In genomic region chr11:5059704-5060156, GRCm38 (mm10) we compare ENCODE assay signal across 10 mouse cellular contexts. TPM values are rescaled to one million over a fixed set of nuclear protein-coding genes. Genes with fewer than 3 reads are reported as not detected.
DNase-seq lines count a peak whose midpoint lies in the region; ATAC-seq and TF ChIP-seq lines count a peak whose summit lies in the region.
"Had no signal": no experiment of that assay in that cellular context is flagged by ENCODE, and none has a peak within 500 bp of the region (broad histone marks: within the 10 kb centered on the region; RNA-seq: fewer than 3 reads in every experiment).

No protein-coding gene starts in this region.

- peaks cover 4% of the 10 kb centered on the region; the same call in 1 of the 2 replicates for H3K36me3 ChIP-seq in intestine, postnatal 0 days (ENCODE audit: control insufficient read depth, insufficient read depth)
- no peaks in the 10 kb centered on the region for H3K36me3 ChIP-seq in intestine, embryonic 16.5 days (ENCODE audit: control insufficient read depth, insufficient read depth, low read length)
- H3K36me3 ChIP-seq in E14TG2a.4 (ENCODE audit: insufficient read depth, low read length), result peaks cover 27% of the 10 kb centered on the region
- 0 out of 2 replicates have a peak, but pooled peaks cover 8% of the 10 kb centered on the region for H3K36me3 ChIP-seq in heart, embryonic 12.5 days
- peaks cover 21% of the 10 kb centered on the region for H3K36me3 ChIP-seq in limb, embryonic 14.5 days (ENCODE audit: control insufficient read depth, insufficient read depth, low read length)
- H3K36me3 ChIP-seq: midbrain, embryonic 12.5 days had no signal

- 34% methylated on average over 27 of the region's 27 CpGs for WGBS in intestine, postnatal 0 days
- 16% methylated on average over 27 of the region's 27 CpGs for WGBS in intestine, embryonic 16.5 days
- 12% methylated on average over 27 of the region's 27 CpGs for WGBS in heart, embryonic 12.5 days
- 12% methylated on average over 27 of the region's 27 CpGs for WGBS in limb, embryonic 14.5 days

- peak; percentile 91 for TF ChIP-seq CTCF in intestine, postnatal 0 days (IDR thresholded peaks at IDR 0.05; ENCODE audit: low read depth)
- TF ChIP-seq CTCF in E14TG2a.4 (conservative IDR thresholded peaks at IDR 0.05; ENCODE audit: low read length), result peak; percentile 95

- no peak overlapping the region for H3K9ac ChIP-seq in intestine, postnatal 0 days (ENCODE audit: low read depth, low read length)
- H3K9ac ChIP-seq in intestine, embryonic 16.5 days (ENCODE audit: low read depth, low read length), result no peak overlapping the region
- no peak overlapping the region for H3K9ac ChIP-seq in heart, embryonic 12.5 days
- H3K9ac ChIP-seq in limb, embryonic 14.5 days (ENCODE audit: low read depth, low read length, severe bottlenecking), result no peak overlapping the region
- H3K9ac ChIP-seq: midbrain, embryonic 12.5 days had no signal

- peaks cover 18% of the 10 kb centered on the region for H3K4me1 ChIP-seq in intestine, postnatal 0 days (replicated peaks; ENCODE audit: control insufficient read depth, insufficient read depth, low read length)
- peaks cover 48% of the 10 kb centered on the region for H3K4me1 ChIP-seq in intestine, embryonic 16.5 days (ENCODE audit: control insufficient read depth, insufficient read depth, low read length)
- H3K4me1 ChIP-seq in E14TG2a.4 (replicated peaks; ENCODE audit: low read depth, low read length), result peaks cover 91% of the 10 kb centered on the region
- peaks cover 68% of the 10 kb centered on the region for H3K4me1 ChIP-seq in heart, embryonic 12.5 days (replicated peaks)
- peaks cover 50% of the 10 kb centered on the region for H3K4me1 ChIP-seq in limb, embryonic 14.5 days (ENCODE audit: control insufficient read depth, insufficient read depth, low read length)

- ATAC-seq in intestine, postnatal 0 days, result no peak
- ATAC-seq in intestine, embryonic 16.5 days, result no peak
- ATAC-seq in heart, embryonic 12.5 days (ENCODE audit: insufficient number of reproducible peaks, low FRiP score), result no peak
- ATAC-seq in limb, embryonic 14.5 days (ENCODE audit: low FRiP score, low read depth), result no peak
- no peak for ATAC-seq in monocyte, adult 5-6 weeks (replicated peaks; ENCODE audit: insufficient number of reproducible peaks, low FRiP score, low TSS enrichment, poor library complexity, severe bottlenecking)

- H3K4me3 ChIP-seq in intestine, postnatal 0 days (ENCODE audit: low read depth, low read length), result no peak overlapping the region
- no peak overlapping the region for H3K4me3 ChIP-seq in intestine, embryonic 16.5 days (ENCODE audit: low read length)
- peak overlapping the region; percentile 91 for H3K4me3 ChIP-seq in E14TG2a.4 (replicated peaks; ENCODE audit: low read length)
- peak overlapping the region; percentile 8; the same call in 1 of the 2 replicates for H3K4me3 ChIP-seq in heart, embryonic 12.5 days
- peak overlapping the region; percentile 5; the same call in 1 of the 2 replicates for H3K4me3 ChIP-seq in limb, embryonic 14.5 days (replicated peaks; ENCODE audit: low read length)
- H3K4me3 ChIP-seq: erythroblast, embryonic 14.5 days had no signal

- no peak for TF ChIP-seq POLR2A in limb, embryonic 14.5 days (IDR thresholded peaks at IDR 0.05; ENCODE audit: borderline replicate concordance, extremely low read depth, insufficient read depth, insufficient read length)

- no peak overlapping the region for H3K27ac ChIP-seq in intestine, postnatal 0 days (ENCODE audit: low read depth, low read length)
- H3K27ac ChIP-seq in intestine, embryonic 16.5 days (ENCODE audit: low read length), result no peak overlapping the region
- H3K27ac ChIP-seq in heart, embryonic 12.5 days (ENCODE audit: poor library complexity, severe bottlenecking), result no peak overlapping the region
- no peak overlapping the region for H3K27ac ChIP-seq in limb, embryonic 14.5 days (replicated peaks; ENCODE audit: low read depth, low read length)
- H3K27ac ChIP-seq: midbrain, embryonic 12.5 days had no signal

- peak; percentile 43 to 47 for DNase-seq in adrenal gland, postnatal 36 days
- DNase-seq in limb, embryonic 14.5 days (ENCODE audit: low spot score), result no peak
- peak; percentile 69 for DNase-seq in retina, postnatal 1 day

- H3K27me3 ChIP-seq in intestine, postnatal 0 days (replicated peaks; ENCODE audit: control insufficient read depth, insufficient read depth, low read length), result peaks cover 38% of the 10 kb centered on the region
- peaks cover 39% of the 10 kb centered on the region for H3K27me3 ChIP-seq in intestine, embryonic 16.5 days (replicated peaks; ENCODE audit: control insufficient read depth, insufficient read depth, low read length)
- peaks cover 89% of the 10 kb centered on the region for H3K27me3 ChIP-seq in E14TG2a.4 (ENCODE audit: insufficient read depth, low read length)
- H3K27me3 ChIP-seq in heart, embryonic 12.5 days (replicated peaks), result peaks cover 91% of the 10 kb centered on the region
- peaks cover 83% of the 10 kb centered on the region for H3K27me3 ChIP-seq in limb, embryonic 14.5 days (ENCODE audit: control insufficient read depth, insufficient read depth, low read length)

- no peaks in the 10 kb centered on the region for H3K9me3 ChIP-seq in intestine, postnatal 0 days (ENCODE audit: control insufficient read depth)
- H3K9me3 ChIP-seq in intestine, embryonic 16.5 days (ENCODE audit: control insufficient read depth, low read length), result no peaks in the 10 kb centered on the region
- H3K9me3 ChIP-seq in E14TG2a.4 (ENCODE audit: low read length), result no peaks in the 10 kb centered on the region
- no peaks in the 10 kb centered on the region for H3K9me3 ChIP-seq in heart, embryonic 12.5 days (replicated peaks)
- no peaks in the 10 kb centered on the region for H3K9me3 ChIP-seq in limb, embryonic 14.5 days (ENCODE audit: control insufficient read depth, low read length)
- H3K9me3 ChIP-seq: midbrain, embryonic 12.5 days had no signal

- H3K4me2 ChIP-seq in intestine, postnatal 0 days (replicated peaks; ENCODE audit: low read depth), result no peak overlapping the region
- no peak overlapping the region for H3K4me2 ChIP-seq in intestine, embryonic 16.5 days (ENCODE audit: low read depth, low read length)
- no peak overlapping the region for H3K4me2 ChIP-seq in heart, embryonic 12.5 days
- H3K4me2 ChIP-seq in limb, embryonic 14.5 days (replicated peaks; ENCODE audit: low read depth, low read length, severe bottlenecking), result no peak overlapping the region
- H3K4me2 ChIP-seq: midbrain, embryonic 12.5 days had no signal

RNA-seq across cellular contexts. Expression of gene Rasl10a, which starts 1.8 kb away (rescaled TPM):
- 0.93 and 1.2 TPM in 2 replicates for polyA plus RNA-seq in intestine, postnatal 0 days (2015; fragmentation: Nextera tagmentation; extraction: Ambion mirVana)
- polyA plus RNA-seq in intestine, embryonic 16.5 days (2015; fragmentation: Nextera tagmentation; extraction: Ambion mirVana), result 0.69 and 0.71 TPM in 2 replicates
- under 1 TPM in 1 of 2 experiments, not detected in 1; 0.56 TPM for total RNA-seq in adrenal gland, postnatal 36 days (2021)
- polyA plus RNA-seq in heart, embryonic 12.5 days (2016; fragmentation: Nextera tagmentation; extraction: Ambion mirVana), result 0.70 and 1.0 TPM in 2 replicates
- 8.6 and 11.2 TPM in 2 replicates for polyA plus RNA-seq in limb, embryonic 14.5 days (2012; rRNA removed)
- 5.9 and 6.6 TPM in 2 replicates for polyA plus RNA-seq in limb, embryonic 14.5 days (2014; fragmentation: Nextera tagmentation; extraction: Ambion mirVana)
- total RNA-seq in monocyte, adult 5-6 weeks (2017), result 0.58 TPM in 1 of 3 replicates, not detected in the others
- polyA plus RNA-seq: erythroblast, embryonic 14.5 days had no signal

RNA-seq across cellular contexts. Expression of gene Gas2l1, which starts 5.4 kb away (rescaled TPM):
- polyA plus RNA-seq in intestine, postnatal 0 days (2015; fragmentation: Nextera tagmentation; extraction: Ambion mirVana), result 18.9 and 22.8 TPM in 2 replicates
- 17.5 and 21.0 TPM in 2 replicates for polyA plus RNA-seq in intestine, embryonic 16.5 days (2015; fragmentation: Nextera tagmentation; extraction: Ambion mirVana)
- total RNA-seq in adrenal gland, postnatal 36 days (2021), result 10 to 100 TPM; 41.4 to 50.8 TPM
- polyA plus RNA-seq in heart, embryonic 12.5 days (2016; fragmentation: Nextera tagmentation; extraction: Ambion mirVana), result 31.6 and 35.8 TPM in 2 replicates
- polyA plus RNA-seq in limb, embryonic 14.5 days (2012; rRNA removed), result 41.4 and 54.1 TPM in 2 replicates
- polyA plus RNA-seq in limb, embryonic 14.5 days (2014; fragmentation: Nextera tagmentation; extraction: Ambion mirVana), result 38.0 and 43.9 TPM in 2 replicates
- 1.2 to 13.9 TPM (median 3.2 TPM) in 3 replicates for total RNA-seq in monocyte, adult 5-6 weeks (2017)

RNA-seq across cellular contexts. Expression of gene Rhbdd3, which starts 39.0 kb away (rescaled TPM):
- polyA plus RNA-seq in intestine, postnatal 0 days (2015; fragmentation: Nextera tagmentation; extraction: Ambion mirVana), result 17.1 and 17.5 TPM in 2 replicates
- polyA plus RNA-seq in intestine, embryonic 16.5 days (2015; fragmentation: Nextera tagmentation; extraction: Ambion mirVana), result 27.8 and 32.5 TPM in 2 replicates
- 10 to 100 TPM; 17.3 to 27.7 TPM for total RNA-seq in adrenal gland, postnatal 36 days (2021)
- 26.5 and 28.4 TPM in 2 replicates for polyA plus RNA-seq in heart, embryonic 12.5 days (2016; fragmentation: Nextera tagmentation; extraction: Ambion mirVana)
- 48.1 and 63.9 TPM in 2 replicates for polyA plus RNA-seq in limb, embryonic 14.5 days (2012; rRNA removed)
- 24.6 and 27.4 TPM in 2 replicates for polyA plus RNA-seq in limb, embryonic 14.5 days (2014; fragmentation: Nextera tagmentation; extraction: Ambion mirVana)
- 1.6 to 13.7 TPM (median 9.1 TPM) in 3 replicates for total RNA-seq in monocyte, adult 5-6 weeks (2017)

RNA-seq across cellular contexts. Expression of gene Ewsr1, which starts 39.3 kb away (rescaled TPM):
- polyA plus RNA-seq in intestine, postnatal 0 days (2015; fragmentation: Nextera tagmentation; extraction: Ambion mirVana), result 185 and 196 TPM in 2 replicates
- 499 and 529 TPM in 2 replicates for polyA plus RNA-seq in intestine, embryonic 16.5 days (2015; fragmentation: Nextera tagmentation; extraction: Ambion mirVana)
- 100 to 1,000 TPM; 219 to 230 TPM for total RNA-seq in adrenal gland, postnatal 36 days (2021)
- 475 and 499 TPM in 2 replicates for polyA plus RNA-seq in heart, embryonic 12.5 days (2016; fragmentation: Nextera tagmentation; extraction: Ambion mirVana)
- polyA plus RNA-seq in limb, embryonic 14.5 days (2012; rRNA removed), result 828 and 880 TPM in 2 replicates
- polyA plus RNA-seq in limb, embryonic 14.5 days (2014; fragmentation: Nextera tagmentation; extraction: Ambion mirVana), result 357 and 409 TPM in 2 replicates
- total RNA-seq in monocyte, adult 5-6 weeks (2017), result 492 to 570 TPM (median 517 TPM) in 3 replicates

Comparison
In these comparisons a context has a peak if more than half of its experiments do, and no peak if none do; other contexts are left out.
1. H3K4me3 ChIP-seq: peak in E14TG2a.4 (single experiment), heart, embryonic 12.5 days (single experiment) and limb, embryonic 14.5 days (single experiment); none in intestine, postnatal 0 days (single experiment) and intestine, embryonic 16.5 days (single experiment).